In genomic region chr6:24627586-24628030, GRCm38 (mm10) we compare ENCODE assay signal across 10 mouse cellular contexts. TPM values are rescaled to one million over a fixed set of nuclear protein-coding genes. Genes with fewer than 3 reads are reported as not detected.
DNase-seq lines count a peak whose midpoint lies in the region; ATAC-seq lines count a peak whose summit lies in the region.
"Had no signal": no experiment of that assay in that cellular context is flagged by ENCODE, and none has a peak within 500 bp of the region (broad histone marks: within the 10 kb centered on the region; RNA-seq: fewer than 3 reads in every experiment).

No protein-coding gene starts in this region.

- peak; percentile 41 to 65 for DNase-seq in left cerebral cortex, adult 18-20 months (ENCODE audit: low spot score in 2 of 2)
- DNase-seq in left cerebral cortex, adult 8-10 months (ENCODE audit: low spot score in 2 of 2), result no peak
- DNase-seq in brain, embryonic 18.5 days (ENCODE audit: low read depth, low spot score), result peak; percentile 37
- DNase-seq in hindlimb bud, embryonic 11.5 days (ENCODE audit: extremely low spot score, low read depth, low spot score), result peak; percentile 70
- peak; percentile 74 to 80 for DNase-seq in left cerebral cortex, postnatal 14 days (ENCODE audit: low spot score in 2 of 2)

- no peaks in the 10 kb centered on the region for H3K4me1 ChIP-seq in midbrain, embryonic 13.5 days (replicated peaks)
- H3K4me1 ChIP-seq in stomach, embryonic 15.5 days, result no peaks in the 10 kb centered on the region
- H3K4me1 ChIP-seq: embryonic facial prominence, embryonic 12.5 days had no signal

- H3K9ac ChIP-seq in midbrain, embryonic 13.5 days (replicated peaks), result no peak overlapping the region
- no peak overlapping the region for H3K9ac ChIP-seq in stomach, embryonic 15.5 days
- H3K9ac ChIP-seq: embryonic facial prominence, embryonic 12.5 days had no signal

- intact Hi-C loops in left cerebral cortex, postnatal 14 days (cut with DNase I), result loop anchor here (1.0 kb wide), 1 partner anchor 97 kb away; no protein-coding TSS in a partner anchor

- no peak overlapping the region for H3K4me2 ChIP-seq in midbrain, embryonic 13.5 days (replicated peaks)
- H3K4me2 ChIP-seq in stomach, embryonic 15.5 days, result no peak overlapping the region
- H3K4me2 ChIP-seq: embryonic facial prominence, embryonic 12.5 days had no signal

- H3K27me3 ChIP-seq in midbrain, embryonic 13.5 days, result no peaks in the 10 kb centered on the region
- H3K27me3 ChIP-seq in stomach, embryonic 15.5 days (replicated peaks), result no peaks in the 10 kb centered on the region
- H3K27me3 ChIP-seq: embryonic facial prominence, embryonic 12.5 days had no signal

- ATAC-seq in erythroid progenitor cell, adult 5-6 weeks (replicated peaks; ENCODE audit: low FRiP score, poor library complexity, severe bottlenecking), result peak; percentile 72
- peak; percentile 84 for ATAC-seq in midbrain, embryonic 13.5 days
- peak; percentile 58; the same call in 1 of the 2 replicates for ATAC-seq in stomach, embryonic 15.5 days (ENCODE audit: insufficient read depth, low FRiP score, low read depth)

- H3K27ac ChIP-seq in midbrain, embryonic 13.5 days, result no peak overlapping the region
- H3K27ac ChIP-seq in stomach, embryonic 15.5 days, result no peak overlapping the region
- H3K27ac ChIP-seq: embryonic facial prominence, embryonic 12.5 days had no signal

- peaks cover 11% of the 10 kb centered on the region for H3K36me3 ChIP-seq in midbrain, embryonic 13.5 days
- H3K36me3 ChIP-seq in stomach, embryonic 15.5 days, result peaks cover 8% of the 10 kb centered on the region

- 69% methylated on average over 5 of the region's 5 CpGs for WGBS in midbrain, embryonic 13.5 days
- 64% methylated on average over 5 of the region's 5 CpGs for WGBS in stomach, embryonic 15.5 days

- no peak overlapping the region for H3K4me3 ChIP-seq in midbrain, embryonic 13.5 days (replicated peaks)
- no peak overlapping the region for H3K4me3 ChIP-seq in stomach, embryonic 15.5 days (replicated peaks)
- H3K4me3 ChIP-seq: embryonic facial prominence, embryonic 12.5 days; myocyte had no signal

- no peaks in the 10 kb centered on the region for H3K9me3 ChIP-seq in midbrain, embryonic 13.5 days
- no peaks in the 10 kb centered on the region for H3K9me3 ChIP-seq in stomach, embryonic 15.5 days
- H3K9me3 ChIP-seq: embryonic facial prominence, embryonic 12.5 days had no signal

RNA-seq across cellular contexts. Expression of gene Lmod2, which starts 30.0 kb away (rescaled TPM):
- not detected for total RNA-seq in left cerebral cortex, adult 18-20 months (2021)
- total RNA-seq in left cerebral cortex, adult 8-10 months (2022), result under 1 TPM in 2 of 4 experiments, not detected in 2; 0.37 to 0.42 TPM
- total RNA-seq in erythroid progenitor cell, adult 5-6 weeks (2015; ENCODE audit: low replicate concordance), result not detected in 2 replicates
- not detected in 2 replicates for total RNA-seq in erythroid progenitor cell, adult 5-6 weeks (2017; ENCODE audit: low replicate concordance)
- not detected for total RNA-seq in left cerebral cortex, postnatal 14 days (2021)
- polyA plus RNA-seq in midbrain, embryonic 13.5 days (2015; fragmentation: Nextera tagmentation; extraction: Ambion mirVana), result not detected in 2 replicates
- polyA plus RNA-seq in stomach, embryonic 15.5 days (2015; fragmentation: Nextera tagmentation; extraction: Ambion mirVana), result 0.19 TPM in 2 replicates

RNA-seq across cellular contexts. Expression of gene Wasl, which starts 37.2 kb away (rescaled TPM):
- 100 to 1,000 TPM; 114 to 122 TPM for total RNA-seq in left cerebral cortex, adult 18-20 months (2021)
- 100 to 1,000 TPM in 2 of 4 experiments, 10 to 100 TPM in 2; 93.6 to 105 (median 97.3) TPM for total RNA-seq in left cerebral cortex, adult 8-10 months (2022)
- total RNA-seq in erythroid progenitor cell, adult 5-6 weeks (2015; ENCODE audit: low replicate concordance), result 20.5 and 23.4 TPM in 2 replicates
- 14.8 and 15.4 TPM in 2 replicates for total RNA-seq in erythroid progenitor cell, adult 5-6 weeks (2017; ENCODE audit: low replicate concordance)
- total RNA-seq in left cerebral cortex, postnatal 14 days (2021), result 10 to 100 TPM; 78.5 to 81.9 TPM
- 62.4 and 69.1 TPM in 2 replicates for polyA plus RNA-seq in midbrain, embryonic 13.5 days (2015; fragmentation: Nextera tagmentation; extraction: Ambion mirVana)
- polyA plus RNA-seq in stomach, embryonic 15.5 days (2015; fragmentation: Nextera tagmentation; extraction: Ambion mirVana), result 70.3 and 73.1 TPM in 2 replicates

Comparison
In these comparisons a context has a peak if more than half of its experiments do, and no peak if none do; other contexts are left out.
1. DNase-seq: peak in left cerebral cortex, adult 18-20 months (2 of 2), brain, embryonic 18.5 days (single experiment), hindlimb bud, embryonic 11.5 days (single experiment) and left cerebral cortex, postnatal 14 days (2 of 2); none in left cerebral cortex, adult 8-10 months (0 of 2).
2. Peak in every context shown above with its lines, with median percentiles within 50 percentile points of each other: ATAC-seq.